Mouse (Mus musculus): ENCODE results near the gene Olfr763.

- TF ChIP-seq MAFK (IDR thresholded peaks at IDR 0.05; ENCODE audit: insufficient read depth, low read depth, low read length): no peak
- TF ChIP-seq ZNF384 (IDR thresholded peaks at IDR 0.05; ENCODE audit: low read depth, low read length): no peak
- TF ChIP-seq HCFC1 (IDR thresholded peaks at IDR 0.05; ENCODE audit: borderline replicate concordance, insufficient read depth, low read length): no peak
Observed at GRCm38 (mm10) chr10:129026018-129026662, 15.5 kb downstream of the Olfr763 start.
